Comparison of ENCODE assay signal across 20 mouse cellular contexts in the genomic region with DNA sequence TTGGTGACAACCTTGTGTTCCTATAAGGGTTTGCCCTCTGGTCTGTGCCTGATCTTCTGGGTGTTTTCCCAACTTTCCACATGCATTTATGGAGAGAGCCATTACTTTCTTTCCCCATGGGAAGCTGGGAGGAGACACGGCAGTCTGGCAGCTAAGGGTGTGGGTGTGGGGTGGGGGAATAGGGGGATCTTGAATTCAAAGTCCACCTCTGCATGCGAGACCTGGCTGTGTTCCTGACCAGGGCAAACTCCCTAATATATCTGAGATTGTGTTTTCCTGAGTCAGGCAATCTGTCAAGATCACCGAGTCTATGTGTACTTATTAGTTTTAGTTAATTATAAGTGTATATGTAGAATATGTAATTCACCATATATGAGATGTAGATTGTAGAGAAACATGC. TPM values are rescaled to one million over a fixed set of nuclear protein-coding genes. Genes with fewer than 3 reads are reported as not detected.
DNase-seq lines count a peak whose midpoint lies in the region; ATAC-seq and TF ChIP-seq lines count a peak whose summit lies in the region.
"Had no signal": no experiment of that assay in that cellular context is flagged by ENCODE, and none has a peak within 500 bp of the region (broad histone marks: within the 10 kb centered on the region; RNA-seq: fewer than 3 reads in every experiment).

No protein-coding gene starts in this region.

- WGBS in kidney, adult 2 months, result 47% methylated on average over 3 of the region's 3 CpGs
- 67% methylated on average over 3 of the region's 3 CpGs for WGBS in kidney, embryonic 16.5 days
- 49% methylated on average over 3 of the region's 3 CpGs for WGBS in intestine, embryonic 16.5 days

- H3K9me3 ChIP-seq in kidney, embryonic 16.5 days (ENCODE audit: low read length), result no peaks in the 10 kb centered on the region
- H3K9me3 ChIP-seq in intestine, embryonic 16.5 days (ENCODE audit: control insufficient read depth, low read length), result no peaks in the 10 kb centered on the region
- H3K9me3 ChIP-seq: embryonic facial prominence, embryonic 13.5 days; forebrain, embryonic 12.5 days; hindbrain, embryonic 12.5 days had no signal

- no peak overlapping the region for H3K27ac ChIP-seq in kidney, adult 2 months (ENCODE audit: insufficient read depth, low read depth, low read length)
- H3K27ac ChIP-seq in kidney, embryonic 16.5 days (ENCODE audit: low read length), result no peak overlapping the region
- no peak overlapping the region for H3K27ac ChIP-seq in intestine, embryonic 16.5 days (ENCODE audit: low read length)
- no peak overlapping the region for H3K27ac ChIP-seq in layer of hippocampus, adult 2 months
- H3K27ac ChIP-seq: embryonic facial prominence, embryonic 13.5 days; forebrain, embryonic 12.5 days; hindbrain, embryonic 12.5 days had no signal

- no peak overlapping the region for H3K9ac ChIP-seq in kidney, embryonic 16.5 days (replicated peaks; ENCODE audit: low read length)
- no peak overlapping the region for H3K9ac ChIP-seq in intestine, embryonic 16.5 days (ENCODE audit: low read depth, low read length)
- H3K9ac ChIP-seq: embryonic facial prominence, embryonic 13.5 days; forebrain, embryonic 12.5 days; hindbrain, embryonic 12.5 days had no signal

- TF ChIP-seq CTCF in kidney, adult 2 months (conservative IDR thresholded peaks at IDR 0.05; ENCODE audit: insufficient read depth, insufficient read length, low read depth, low read length), result no peak
- TF ChIP-seq CTCF in layer of hippocampus, adult 2 months (conservative IDR thresholded peaks at IDR 0.05), result no peak

- no peaks in the 10 kb centered on the region for H3K27me3 ChIP-seq in kidney, adult 2 months (replicated peaks; ENCODE audit: control insufficient read depth, insufficient read depth, low read length)
- H3K27me3 ChIP-seq in kidney, embryonic 16.5 days (ENCODE audit: insufficient read depth, low read length), result no peaks in the 10 kb centered on the region
- H3K27me3 ChIP-seq in intestine, embryonic 16.5 days (replicated peaks; ENCODE audit: control insufficient read depth, insufficient read depth, low read length), result no peaks in the 10 kb centered on the region
- H3K27me3 ChIP-seq: embryonic facial prominence, embryonic 13.5 days; forebrain, embryonic 12.5 days; hindbrain, embryonic 12.5 days had no signal

- no peak overlapping the region for H3K4me2 ChIP-seq in kidney, embryonic 16.5 days (replicated peaks; ENCODE audit: low read depth, low read length)
- no peak overlapping the region for H3K4me2 ChIP-seq in intestine, embryonic 16.5 days (ENCODE audit: low read depth, low read length)
- H3K4me2 ChIP-seq: embryonic facial prominence, embryonic 13.5 days; forebrain, embryonic 12.5 days; hindbrain, embryonic 12.5 days had no signal

- peak; percentile 75 for DNase-seq in kidney, adult 2 months
- peak; percentile 56 to 62 for DNase-seq in kidney, adult 8-10 months
- peak; percentile 57 to 76 for DNase-seq in kidney, postnatal 25 days
- DNase-seq in layer of hippocampus, adult 2 months (ENCODE audit: low spot score in 2 of 2), result no peak
- no peak for DNase-seq in gastrocnemius, postnatal 14 days
- DNase-seq: adrenal gland, adult 2 months; adrenal gland, postnatal 25 days; cerebellum, adult 18-20 months; cerebellum, adult 9-11 months; cerebellum, postnatal 36 days; gastrocnemius, postnatal 25 days; heart, postnatal 10 days; heart, postnatal 4 days had no signal

- ATAC-seq in kidney, embryonic 16.5 days (ENCODE audit: low FRiP score, low TSS enrichment), result no peak
- 0 out of 2 replicates have a peak, but pooled peaks have one; percentile 29 for ATAC-seq in intestine, embryonic 16.5 days
- ATAC-seq: forebrain, embryonic 16.5 days had no signal

- no peaks in the 10 kb centered on the region for H3K36me3 ChIP-seq in kidney, adult 2 months (ENCODE audit: control insufficient read depth, insufficient read depth, low read length)
- no peaks in the 10 kb centered on the region for H3K36me3 ChIP-seq in kidney, embryonic 16.5 days (ENCODE audit: insufficient read depth, low read length)
- H3K36me3 ChIP-seq in intestine, embryonic 16.5 days (ENCODE audit: control insufficient read depth, insufficient read depth, low read length), result no peaks in the 10 kb centered on the region
- H3K36me3 ChIP-seq: embryonic facial prominence, embryonic 13.5 days; forebrain, embryonic 12.5 days; hindbrain, embryonic 12.5 days had no signal

- no peak overlapping the region for H3K4me3 ChIP-seq in kidney, adult 2 months (ENCODE audit: insufficient read depth, low read depth, low read length)
- H3K4me3 ChIP-seq in kidney, embryonic 16.5 days (ENCODE audit: low read length), result no peak overlapping the region
- H3K4me3 ChIP-seq in intestine, embryonic 16.5 days (ENCODE audit: low read length), result no peak overlapping the region
- no peak overlapping the region for H3K4me3 ChIP-seq in layer of hippocampus, adult 2 months
- H3K4me3 ChIP-seq: embryonic facial prominence, embryonic 13.5 days; forebrain, embryonic 12.5 days; hindbrain, embryonic 12.5 days had no signal

- intact Hi-C loops in gastrocnemius, postnatal 14 days (cut with DNase I; ENCODE audit: low total_unique reads), result loop anchor here (5.0 kb wide), 1 partner anchor 49 kb away; no protein-coding TSS in a partner anchor

- TF ChIP-seq POLR2A in kidney, adult 2 months (IDR thresholded peaks at IDR 0.05; ENCODE audit: low read depth, low read length), result no peak

- H3K4me1 ChIP-seq in kidney, adult 2 months (ENCODE audit: control insufficient read depth, insufficient read depth, low read length), result peaks cover 7% of the 10 kb centered on the region; the same call in 1 of the 2 replicates
- no peaks in the 10 kb centered on the region for H3K4me1 ChIP-seq in kidney, embryonic 16.5 days (ENCODE audit: insufficient read depth, low read length)
- peaks cover 9% of the 10 kb centered on the region; the same call in 1 of the 2 replicates for H3K4me1 ChIP-seq in intestine, embryonic 16.5 days (ENCODE audit: control insufficient read depth, insufficient read depth, low read length)
- H3K4me1 ChIP-seq: embryonic facial prominence, embryonic 13.5 days had no signal

RNA-seq across cellular contexts. Expression of a gene that starts 14.9 kb away (rescaled TPM):
- 45.0 and 54.8 TPM in 2 replicates for polyA plus RNA-seq in kidney, adult 2 months (2012; rRNA removed)
- polyA plus RNA-seq in kidney, embryonic 16.5 days (2015; fragmentation: Nextera tagmentation; extraction: Ambion mirVana), result 31.9 and 36.1 TPM in 2 replicates
- polyA plus RNA-seq in intestine, embryonic 16.5 days (2015; fragmentation: Nextera tagmentation; extraction: Ambion mirVana), result 39.8 and 50.1 TPM in 2 replicates
- 10 to 100 TPM; 36.6 to 39.2 TPM for total RNA-seq in layer of hippocampus, adult 2 months (2021)
- total RNA-seq in gastrocnemius, postnatal 14 days (2021), result 100 to 1,000 TPM; 133 to 139 TPM

RNA-seq across cellular contexts. Expression of a gene that starts 49.5 kb away (rescaled TPM):
- 0.33 and 0.38 TPM in 2 replicates for polyA plus RNA-seq in kidney, adult 2 months (2012; rRNA removed)
- 2.2 and 3.1 TPM in 2 replicates for polyA plus RNA-seq in kidney, embryonic 16.5 days (2015; fragmentation: Nextera tagmentation; extraction: Ambion mirVana)
- polyA plus RNA-seq in intestine, embryonic 16.5 days (2015; fragmentation: Nextera tagmentation; extraction: Ambion mirVana), result 1.8 and 2.2 TPM in 2 replicates
- under 1 TPM; 0.49 to 0.72 TPM for total RNA-seq in layer of hippocampus, adult 2 months (2021)
- 1 to 10 TPM; 2.7 to 2.9 TPM for total RNA-seq in gastrocnemius, postnatal 14 days (2021)
- total RNA-seq: granulocyte monocyte progenitor cell, adult 5-6 weeks had no signal

Comparison
In these comparisons a context has a peak if more than half of its experiments do, and no peak if none do; other contexts are left out.
1. DNase-seq: peak in kidney, adult 2 months (single experiment), kidney, adult 8-10 months (2 of 2) and kidney, postnatal 25 days (2 of 2); none in layer of hippocampus, adult 2 months (0 of 2) and gastrocnemius, postnatal 14 days (single experiment).